Mouse (Mus musculus): ENCODE results near the gene Med4.

The Med4 gene

GRCm38 (mm10) chr14:73509765-73510423 is at the start of gene Med4:
Med4 (plus strand) TSS chr14:73510025.
- in situ Hi-C loops (cut with MboI; ENCODE audit: unreplicated experiment in 2 of 2), result no loop called here

DNA sequence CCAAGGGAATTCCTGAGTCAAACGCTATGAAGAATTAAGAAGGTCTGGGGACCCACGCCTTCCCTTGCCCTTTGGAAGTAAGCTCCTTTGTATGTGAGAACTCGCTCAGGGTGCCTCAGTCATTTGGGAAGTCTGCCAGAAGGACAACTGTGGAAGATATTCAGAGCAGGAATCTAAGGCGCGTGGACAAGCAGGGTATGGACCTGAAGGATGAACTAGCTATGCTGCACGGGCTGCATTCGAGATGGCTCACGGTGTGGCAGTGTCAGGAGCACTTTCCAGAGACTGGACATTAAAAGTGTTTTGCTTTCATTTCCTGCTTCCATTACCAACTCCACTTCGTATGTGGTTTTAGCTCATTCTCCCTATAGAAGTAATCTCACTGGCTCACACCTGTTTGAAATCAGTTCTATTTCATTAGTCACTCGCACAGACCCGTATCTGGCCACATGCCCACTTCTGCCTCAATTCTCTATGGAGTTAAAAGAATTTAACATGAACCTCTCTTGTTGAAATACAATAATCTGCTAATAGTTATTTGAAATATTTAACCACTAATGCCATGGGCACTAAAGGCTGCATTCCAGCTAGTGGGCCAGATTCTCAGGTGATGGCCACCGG is 49.2 kb upstream of the Med4 start:
- in situ Hi-C loops (cut with MboI; ENCODE audit: unreplicated experiment in 2 of 2), result loop anchor here in 1 of 2 experiments (25.0 kb wide), 1 partner anchor 1073 kb away; no protein-coding TSS in a partner anchor

DNA sequence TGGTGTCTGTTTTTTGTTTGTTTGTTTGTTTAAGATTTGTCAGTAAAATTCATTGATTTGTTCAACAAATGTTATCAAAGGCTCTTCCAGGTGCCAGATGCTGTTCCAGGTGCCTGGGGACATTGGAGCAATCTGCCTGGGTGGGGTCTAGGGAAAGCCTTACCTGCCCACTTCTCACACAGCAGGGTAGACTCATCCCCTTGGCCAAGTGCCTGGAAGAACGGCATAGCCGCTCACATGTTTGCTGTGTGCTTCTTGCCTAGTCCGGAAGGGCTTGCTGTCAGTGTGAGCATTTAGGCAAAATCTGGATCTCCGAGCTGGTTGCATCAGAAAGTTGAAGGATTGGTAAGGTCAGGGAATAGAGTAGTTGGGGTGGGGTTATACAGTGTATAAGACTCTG is 47.6 kb upstream of the Med4 start:
- in situ Hi-C loops (cut with MboI; ENCODE audit: unreplicated experiment in 2 of 2), result loop anchor here in 1 of 2 experiments (25.0 kb wide), 1 partner anchor 1075 kb away; no protein-coding TSS in a partner anchor

GRCm38 (mm10) chr14:73467697-73468096 is 42.1 kb upstream of the Med4 start:
- in situ Hi-C loops (cut with MboI; ENCODE audit: unreplicated experiment in 2 of 2), result loop anchor here in 1 of 2 experiments (25.0 kb wide), 1 partner anchor 1080 kb away; no protein-coding TSS in a partner anchor

DNA sequence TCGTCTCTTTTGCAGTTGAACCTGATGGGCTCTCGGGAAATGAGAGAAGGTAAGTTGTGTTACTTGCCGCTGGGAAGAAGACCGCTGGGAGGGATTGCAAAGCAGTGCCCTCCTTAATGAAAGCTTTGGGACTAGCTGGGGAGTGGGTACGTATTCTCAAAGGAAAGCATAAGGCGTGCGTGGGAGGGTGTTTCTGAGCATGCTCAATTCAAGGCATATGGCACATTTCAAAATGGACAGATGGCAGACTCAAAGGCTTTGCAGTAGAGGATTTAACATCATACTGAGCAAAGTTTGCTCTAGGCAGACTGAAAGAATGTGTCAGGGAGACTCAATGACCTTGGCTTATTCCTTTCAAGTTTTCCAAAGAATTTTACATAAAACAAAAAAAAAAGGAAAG is 40.3 kb upstream of the Med4 start:
- in situ Hi-C loops (cut with MboI; ENCODE audit: unreplicated experiment in 2 of 2), result loop anchor here in 1 of 2 experiments (25.0 kb wide), 1 partner anchor 1082 kb away; no protein-coding TSS in a partner anchor

- in situ Hi-C loops (cut with MboI; ENCODE audit: unreplicated experiment in 2 of 2), result loop anchor here (10.0 to 25.0 kb wide), 4 partner anchors 166 to 1096 kb away; no protein-coding TSS in a partner anchor
These were observed 39.2 kb upstream of the Med4 start for GRCm38 (mm10) chr14:73470593-73470992.

GRCm38 (mm10) chr14:73472205-73472604 is 37.6 kb upstream of the Med4 start:
- in situ Hi-C loops (cut with MboI; ENCODE audit: unreplicated experiment in 2 of 2), result loop anchor here (10.0 to 25.0 kb wide), 4 partner anchors 167 to 1097 kb away; no protein-coding TSS in a partner anchor

DNA sequence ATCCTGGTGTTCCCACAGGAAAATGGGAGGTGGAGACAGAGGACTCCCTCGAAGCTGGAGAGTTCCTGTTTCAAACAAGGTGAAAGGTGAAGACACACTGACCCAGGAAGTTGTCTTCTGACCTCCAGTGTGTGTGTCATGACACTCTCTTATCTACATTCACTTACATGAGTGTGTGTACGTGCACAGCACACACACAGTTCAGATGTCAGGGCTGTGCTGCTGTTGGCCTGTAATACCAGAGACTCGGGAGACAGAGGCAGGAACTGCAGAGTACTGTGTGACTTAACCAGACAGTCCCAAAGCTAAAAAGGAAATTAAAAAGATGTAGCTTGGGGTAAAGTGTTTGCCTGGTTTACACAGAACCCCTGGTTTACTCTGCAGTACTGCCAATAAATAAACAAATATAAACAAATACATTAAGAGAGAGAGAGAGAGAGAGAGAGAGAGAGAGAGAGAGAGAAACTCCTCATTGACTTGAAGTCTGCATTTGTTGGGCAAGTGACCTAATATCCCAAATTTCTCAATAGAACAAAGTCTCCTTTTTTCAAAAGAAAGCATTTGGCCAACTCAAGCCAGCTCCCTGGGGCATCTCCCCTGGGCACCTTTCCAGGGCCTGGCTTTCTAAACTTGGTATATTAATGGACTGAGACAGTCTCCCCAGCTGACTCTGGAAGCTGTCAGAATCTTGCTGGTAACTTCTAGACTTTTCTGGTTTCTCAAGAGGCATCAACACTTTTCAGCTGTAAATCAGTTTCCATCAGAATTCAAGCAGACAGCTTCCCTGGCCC is 36.0 kb upstream of the Med4 start:
- in situ Hi-C loops (cut with MboI; ENCODE audit: unreplicated experiment in 2 of 2), result loop anchor here (10.0 to 25.0 kb wide), 4 partner anchors 169 to 1099 kb away; no protein-coding TSS in a partner anchor

DNA sequence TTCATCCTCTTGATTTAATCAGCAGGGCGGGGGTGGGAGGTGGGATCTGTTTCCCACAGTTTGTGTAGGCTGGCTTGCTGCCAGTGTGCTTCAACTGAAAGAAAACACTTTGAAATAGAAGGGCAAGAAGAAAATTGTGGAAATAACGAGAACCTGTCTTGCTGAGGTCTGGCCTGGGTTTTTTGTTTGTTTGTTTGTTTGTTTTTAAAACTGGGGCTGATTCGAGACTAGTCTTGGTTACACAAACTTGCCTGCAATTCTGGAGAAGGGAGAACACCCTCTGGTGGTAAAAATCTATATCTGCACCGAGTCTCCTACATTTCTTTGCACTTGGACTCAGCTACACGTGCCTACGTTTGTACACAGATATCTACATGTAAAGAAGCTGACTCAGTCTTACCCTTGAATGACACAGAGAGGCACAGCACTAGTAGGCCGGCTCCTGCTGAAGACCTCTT is 35.2 kb upstream of the Med4 start:
- in situ Hi-C loops (cut with MboI; ENCODE audit: unreplicated experiment in 2 of 2), result loop anchor here (5.0 to 25.0 kb wide), 6 partner anchors 92 to 1100 kb away; no protein-coding TSS in a partner anchor

GRCm38 (mm10) chr14:73475506-73475905 is 34.3 kb upstream of the Med4 start:
- in situ Hi-C loops (cut with MboI; ENCODE audit: unreplicated experiment in 2 of 2), result loop anchor here (5.0 to 10.0 kb wide), 5 partner anchors 93 to 1101 kb away; no protein-coding TSS in a partner anchor

- in situ Hi-C loops (cut with MboI; ENCODE audit: unreplicated experiment in 2 of 2), result loop anchor here (5.0 to 10.0 kb wide), 5 partner anchors 94 to 1102 kb away; no protein-coding TSS in a partner anchor
These were observed 33.4 kb upstream of the Med4 start for GRCm38 (mm10) chr14:73476361-73476934.

GRCm38 (mm10) chr14:73477077-73477476 is 32.7 kb upstream of the Med4 start:
- in situ Hi-C loops (cut with MboI; ENCODE audit: unreplicated experiment in 2 of 2), result loop anchor here (5.0 to 10.0 kb wide), 5 partner anchors 95 to 1102 kb away; no protein-coding TSS in a partner anchor

GRCm38 (mm10) chr14:73478321-73478720 is 31.5 kb upstream of the Med4 start:
- in situ Hi-C loops (cut with MboI; ENCODE audit: unreplicated experiment in 2 of 2), result loop anchor here (5.0 to 10.0 kb wide), 5 partner anchors 96 to 1104 kb away; no protein-coding TSS in a partner anchor

DNA sequence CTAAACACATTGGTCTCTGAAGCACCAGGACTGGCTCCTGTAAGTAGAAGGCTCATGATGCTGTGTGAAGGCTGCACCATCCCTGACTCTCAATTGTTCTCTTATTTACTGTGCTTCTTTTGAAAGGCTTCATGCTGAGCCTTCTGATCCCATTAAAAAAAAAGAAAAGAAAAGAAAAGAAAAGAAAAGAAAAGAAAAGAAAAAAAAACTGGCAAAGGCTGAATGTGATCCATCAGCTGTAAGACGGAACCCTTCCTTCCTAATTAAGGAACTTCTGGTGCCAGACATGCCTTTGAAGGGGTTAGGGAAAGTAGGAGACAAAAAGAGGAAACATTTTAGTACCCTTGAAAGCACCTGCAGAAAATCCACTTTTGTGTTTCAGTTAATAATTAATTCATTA is 30.1 kb upstream of the Med4 start:
- in situ Hi-C loops (cut with MboI; ENCODE audit: unreplicated experiment in 2 of 2), result loop anchor here (5.0 to 10.0 kb wide), 5 partner anchors 97 to 1105 kb away; no protein-coding TSS in a partner anchor

- in situ Hi-C loops (cut with MboI; ENCODE audit: unreplicated experiment in 2 of 2), result no loop called here
These were observed 26.2 kb upstream of the Med4 start for GRCm38 (mm10) chr14:73483516-73484229.

DNA sequence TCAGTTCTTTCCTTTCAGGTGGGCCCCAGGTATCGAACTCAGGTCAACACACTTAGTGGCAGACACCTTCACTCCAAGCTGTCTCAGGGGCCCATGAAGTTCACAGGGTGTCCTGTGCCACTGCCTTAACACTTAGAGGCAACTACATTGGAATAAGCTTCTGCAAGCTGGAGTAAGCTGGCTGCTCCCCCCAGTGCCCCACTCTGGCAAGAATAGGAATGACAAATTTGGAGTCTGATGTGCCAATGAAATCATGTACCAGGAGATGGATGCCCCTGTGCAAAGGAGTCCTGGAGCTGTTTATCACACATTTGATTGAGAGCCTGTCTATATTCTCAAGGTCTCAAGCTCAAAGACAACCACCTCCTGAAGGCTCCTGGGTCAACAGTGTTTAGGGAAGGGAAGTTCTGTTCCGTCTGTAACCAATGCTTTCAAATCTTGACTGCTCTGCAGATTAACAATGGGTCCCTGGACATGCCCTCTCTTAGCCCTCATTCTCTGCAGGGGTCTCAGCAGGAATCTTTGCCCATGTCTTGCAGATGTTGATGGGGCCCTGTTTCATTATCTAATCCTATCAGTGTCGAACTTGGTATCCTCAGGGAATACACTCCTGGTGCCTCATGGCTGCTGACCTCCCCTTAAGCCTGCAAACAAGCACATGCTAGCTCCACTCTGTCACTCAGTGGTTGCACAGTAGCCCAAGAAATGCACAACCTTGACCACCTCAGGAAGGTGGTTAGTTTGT is 25.3 kb upstream of the Med4 start:
- in situ Hi-C loops (cut with MboI; ENCODE audit: unreplicated experiment in 2 of 2), result no loop called here

- in situ Hi-C loops (cut with MboI; ENCODE audit: unreplicated experiment in 2 of 2), result no loop called here
These were observed 23.2 kb upstream of the Med4 start for GRCm38 (mm10) chr14:73486641-73487040.

GRCm38 (mm10) chr14:73493356-73493755 is 16.5 kb upstream of the Med4 start:
- in situ Hi-C loops (cut with MboI; ENCODE audit: unreplicated experiment in 2 of 2), result no loop called here

DNA sequence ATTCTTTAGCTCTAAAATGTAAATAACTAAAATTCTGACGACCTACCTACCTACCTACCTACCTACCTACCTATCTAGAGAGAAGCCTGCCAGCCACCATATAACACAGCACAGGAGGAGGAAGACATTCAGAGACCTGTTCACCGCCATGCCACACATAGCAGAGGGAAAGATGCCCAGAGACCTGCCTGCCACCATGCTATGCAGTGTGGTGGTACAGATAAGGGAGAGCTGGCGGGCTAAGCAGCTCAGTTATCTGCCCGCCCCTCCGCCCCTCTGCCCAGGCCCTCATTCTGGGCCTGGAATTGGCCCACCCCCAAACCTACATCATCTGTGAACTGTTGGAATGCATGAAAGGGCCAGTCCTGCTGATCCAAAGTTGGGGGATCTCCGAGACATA is 15.7 kb upstream of the Med4 start:
- in situ Hi-C loops (cut with MboI; ENCODE audit: unreplicated experiment in 2 of 2), result no loop called here

Data from v-Abl transformed pro-B cells (cell line).